21 mouse cellular contexts compared by ENCODE assay signal in the genomic region with DNA sequence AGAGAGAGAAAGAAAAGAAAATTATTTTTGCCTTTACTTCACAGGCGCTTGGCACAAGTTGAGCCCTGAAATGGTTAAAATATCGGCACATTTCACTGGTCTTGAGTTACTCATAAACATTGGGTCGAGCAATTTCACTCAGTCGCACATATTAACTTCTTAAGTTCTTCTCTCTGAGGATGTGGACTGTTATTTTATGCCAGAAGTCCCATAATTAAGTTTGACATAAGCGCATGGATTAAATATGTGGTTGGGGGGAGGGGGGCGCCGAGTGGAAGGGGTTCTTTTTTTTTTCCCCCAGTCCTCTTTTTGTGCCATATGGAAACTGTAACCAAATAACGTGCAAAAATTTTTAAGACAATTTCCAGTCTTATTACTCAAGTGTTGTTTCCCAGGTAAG.
DNase-seq lines count a peak whose midpoint lies in the region; ATAC-seq lines count a peak whose summit lies in the region.
"Had no signal": no experiment of that assay in that cellular context is flagged by ENCODE, and none has a peak within 500 bp of the region (broad histone marks: within the 10 kb centered on the region; RNA-seq: fewer than 3 reads in every experiment).

No protein-coding gene starts in this region.

- 0 out of 2 replicates have a peak overlapping the region, but pooled peaks have one; percentile 48 for H3K4me2 ChIP-seq in liver, embryonic 13.5 days
- H3K4me2 ChIP-seq in embryonic facial prominence, embryonic 13.5 days, result peak overlapping the region; percentile 27
- H3K4me2 ChIP-seq in limb, embryonic 13.5 days (replicated peaks), result peak overlapping the region; percentile 25
- H3K4me2 ChIP-seq: hindbrain, embryonic 12.5 days had no signal

- no peak for DNase-seq in liver, embryonic 13.5 days
- no peak for DNase-seq in liver
- DNase-seq in embryonic facial prominence, embryonic 10.5 days (ENCODE audit: low spot score), result peak; percentile 58
- DNase-seq in gastrocnemius, adult 18-20 months (ENCODE audit: low spot score), result no peak
- DNase-seq in spleen, postnatal 10 days (ENCODE audit: low spot score in 2 of 2), result no peak
- DNase-seq: adrenal gland, postnatal 25 days; cerebellum, adult 8-10 months; cerebellum, postnatal 14 days; gastrocnemius, postnatal 10 days; heart, adult 18-20 months; heart, postnatal 10 days; heart, postnatal 4 days had no signal

- H3K4me1 ChIP-seq in liver, embryonic 13.5 days (replicated peaks), result peaks cover 29% of the 10 kb centered on the region
- H3K4me1 ChIP-seq in embryonic facial prominence, embryonic 10.5 days, result peaks cover 39% of the 10 kb centered on the region
- H3K4me1 ChIP-seq in embryonic facial prominence, embryonic 13.5 days, result peaks cover 27% of the 10 kb centered on the region
- peaks cover 38% of the 10 kb centered on the region for H3K4me1 ChIP-seq in limb, embryonic 13.5 days

- H3K27ac ChIP-seq in liver, embryonic 13.5 days, result no peak overlapping the region
- no peak overlapping the region for H3K27ac ChIP-seq in embryonic facial prominence, embryonic 10.5 days (replicated peaks)
- H3K27ac ChIP-seq in embryonic facial prominence, embryonic 13.5 days, result peak overlapping the region; percentile 8; the same call in 1 of the 2 replicates
- H3K27ac ChIP-seq in limb, embryonic 13.5 days, result peak overlapping the region; percentile 78; the same call in 1 of the 2 replicates
- H3K27ac ChIP-seq: forebrain, embryonic 10.5 days; heart, embryonic 10.5 days; hindbrain, embryonic 12.5 days had no signal

- ATAC-seq in liver, embryonic 13.5 days (ENCODE audit: low read depth), result no peak
- no peak for ATAC-seq in embryonic facial prominence, embryonic 13.5 days (ENCODE audit: insufficient number of reproducible peaks, insufficient read depth, low FRiP score, low TSS enrichment, low read depth)
- ATAC-seq in limb, embryonic 13.5 days (ENCODE audit: low FRiP score, low read depth), result peak; percentile 55
- no peak for ATAC-seq in megakaryocyte, adult 5-6 weeks (ENCODE audit: poor library complexity, severe bottlenecking)
- ATAC-seq: forebrain, embryonic 14.5 days; hindbrain, embryonic 16.5 days had no signal

- H3K27me3 ChIP-seq in liver, embryonic 13.5 days, result no peaks in the 10 kb centered on the region
- 0 out of 2 replicates have a peak, but pooled peaks cover 7% of the 10 kb centered on the region for H3K27me3 ChIP-seq in embryonic facial prominence, embryonic 10.5 days (replicated peaks; ENCODE audit: low read depth, poor library complexity, severe bottlenecking)
- no peaks in the 10 kb centered on the region for H3K27me3 ChIP-seq in embryonic facial prominence, embryonic 13.5 days
- H3K27me3 ChIP-seq in limb, embryonic 13.5 days, result no peaks in the 10 kb centered on the region
- H3K27me3 ChIP-seq: CH12.LX; hindbrain, embryonic 12.5 days had no signal

- WGBS in liver, embryonic 13.5 days (ENCODE audit: insufficient replicate concordance), result 72% methylated on average over 8 of the region's 8 CpGs
- WGBS in embryonic facial prominence, embryonic 10.5 days, result 56% methylated on average over 8 of the region's 8 CpGs
- 17% methylated on average over 8 of the region's 8 CpGs for WGBS in embryonic facial prominence, embryonic 13.5 days
- 19% methylated on average over 8 of the region's 8 CpGs for WGBS in limb, embryonic 13.5 days

- H3K9ac ChIP-seq in liver, embryonic 13.5 days, result no peak overlapping the region
- no peak overlapping the region for H3K9ac ChIP-seq in embryonic facial prominence, embryonic 13.5 days
- no peak overlapping the region for H3K9ac ChIP-seq in limb, embryonic 13.5 days
- H3K9ac ChIP-seq: hindbrain, embryonic 12.5 days had no signal

- H3K4me3 ChIP-seq in liver, embryonic 13.5 days (replicated peaks), result no peak overlapping the region
- no peak overlapping the region for H3K4me3 ChIP-seq in embryonic facial prominence, embryonic 10.5 days
- H3K4me3 ChIP-seq in embryonic facial prominence, embryonic 13.5 days, result no peak overlapping the region
- no peak overlapping the region for H3K4me3 ChIP-seq in limb, embryonic 13.5 days
- H3K4me3 ChIP-seq: forebrain, embryonic 10.5 days; heart, embryonic 10.5 days; hindbrain, embryonic 12.5 days had no signal

- H3K36me3 ChIP-seq in liver, embryonic 13.5 days, result no peaks in the 10 kb centered on the region
- H3K36me3 ChIP-seq in embryonic facial prominence, embryonic 10.5 days (replicated peaks), result no peaks in the 10 kb centered on the region
- no peaks in the 10 kb centered on the region for H3K36me3 ChIP-seq in embryonic facial prominence, embryonic 13.5 days
- H3K36me3 ChIP-seq in limb, embryonic 13.5 days, result no peaks in the 10 kb centered on the region
- H3K36me3 ChIP-seq: forebrain, embryonic 10.5 days; heart, embryonic 10.5 days; hindbrain, embryonic 12.5 days had no signal

- no peaks in the 10 kb centered on the region for H3K9me3 ChIP-seq in liver, embryonic 13.5 days (replicated peaks)
- H3K9me3 ChIP-seq in embryonic facial prominence, embryonic 10.5 days, result no peaks in the 10 kb centered on the region
- no peaks in the 10 kb centered on the region for H3K9me3 ChIP-seq in embryonic facial prominence, embryonic 13.5 days
- H3K9me3 ChIP-seq in limb, embryonic 13.5 days, result peaks cover 6% of the 10 kb centered on the region; the same call in 1 of the 2 replicates
- H3K9me3 ChIP-seq: forebrain, embryonic 10.5 days; heart, embryonic 10.5 days; hindbrain, embryonic 12.5 days had no signal

Comparison
In these comparisons a context has a peak if more than half of its experiments do, and no peak if none do; other contexts are left out.
1. H3K27ac ChIP-seq: peak in embryonic facial prominence, embryonic 13.5 days (single experiment) and limb, embryonic 13.5 days (single experiment); none in liver, embryonic 13.5 days (single experiment) and embryonic facial prominence, embryonic 10.5 days (single experiment).
2. Peak in every context shown above with its lines, with median percentiles within 50 percentile points of each other: H3K4me2 ChIP-seq.